Mouse (Mus musculus): ENCODE data around the gene Tacc3. TPM values are rescaled to one million over a fixed set of nuclear protein-coding genes. Genes with fewer than 3 reads are reported as not detected.

Tacc3 gene
- polyA plus RNA-seq, 1 experiment, result 9.1 TPM

DNA sequence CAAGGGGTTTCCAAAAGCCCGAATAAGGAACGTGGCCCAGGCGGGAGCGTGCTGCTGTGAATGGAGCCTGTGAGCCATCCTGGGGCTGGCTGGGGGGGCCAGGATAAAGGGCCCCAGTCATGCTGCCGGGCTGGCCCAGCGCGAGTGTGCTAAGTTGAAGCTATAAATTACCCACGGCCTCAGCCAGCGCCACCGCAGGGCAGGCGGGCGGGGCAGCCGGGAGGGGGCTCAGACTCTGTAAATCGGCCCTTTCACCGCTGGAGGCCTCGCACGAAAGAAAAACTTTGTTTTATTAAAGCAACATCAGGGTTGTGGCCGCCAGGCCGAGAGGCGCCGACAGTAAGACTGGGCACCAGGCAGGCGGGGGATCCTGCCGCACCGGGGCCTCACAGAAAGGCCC lies 34.5 kb downstream of the Tacc3 start:
- DNase-seq (ENCODE audit: extremely low spot score in 1 of 2, low spot score in 1 of 2), result no peak

DNA sequence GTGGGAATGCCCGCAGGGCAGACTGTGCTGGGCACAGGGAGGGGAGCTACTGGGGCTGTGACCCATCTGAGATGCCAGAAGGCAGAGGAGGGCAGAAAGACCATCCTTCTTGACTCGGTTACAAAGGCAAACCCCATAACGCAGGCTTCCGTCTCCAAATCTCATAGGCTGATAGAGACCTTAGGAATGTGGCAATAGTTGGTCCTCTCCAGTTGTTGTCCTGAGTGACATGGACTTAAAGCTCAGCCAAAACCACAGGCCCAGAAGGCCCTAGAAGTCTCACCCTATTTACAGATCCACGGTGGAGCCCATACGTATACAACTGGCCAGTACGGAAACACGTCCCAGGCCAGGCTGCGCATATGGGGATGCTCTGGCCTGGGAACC lies 36.5 kb downstream of the Tacc3 start:
- no peak for DNase-seq (ENCODE audit: extremely low spot score in 1 of 2, low spot score in 1 of 2)

- DNase-seq (ENCODE audit: extremely low spot score in 1 of 2, low spot score in 1 of 2), result peak; percentile 20 to 54
Measured at GRCm38 (mm10) chr5:33694848-33695717, 37.2 kb downstream of the Tacc3 start.

GRCm38 (mm10) chr5:33695718-33696121 lies 37.8 kb downstream of the Tacc3 start:
- no peak for DNase-seq (ENCODE audit: extremely low spot score in 1 of 2, low spot score in 1 of 2)

DNA sequence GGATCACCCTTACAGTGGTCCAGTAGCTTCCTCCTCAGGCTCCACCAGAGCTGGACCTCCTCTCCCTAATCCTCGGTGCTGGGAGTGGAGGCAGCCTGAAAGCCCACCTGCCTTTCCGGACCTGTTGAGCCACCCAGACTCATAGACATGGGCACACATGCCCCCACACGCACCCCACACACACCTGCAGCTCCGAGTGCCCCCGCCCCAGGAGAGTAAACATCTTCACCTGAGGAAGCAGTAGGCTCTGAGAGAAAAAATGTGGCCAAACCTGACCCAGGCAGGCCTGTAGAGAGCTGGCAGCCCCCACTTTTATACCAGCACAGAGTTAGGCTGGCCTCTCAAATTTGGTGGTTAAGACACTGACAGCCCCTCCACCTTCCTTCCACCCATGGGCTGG lies 38.5 kb downstream of the Tacc3 start:
- no peak for DNase-seq (ENCODE audit: extremely low spot score in 1 of 2, low spot score in 1 of 2)

DNA sequence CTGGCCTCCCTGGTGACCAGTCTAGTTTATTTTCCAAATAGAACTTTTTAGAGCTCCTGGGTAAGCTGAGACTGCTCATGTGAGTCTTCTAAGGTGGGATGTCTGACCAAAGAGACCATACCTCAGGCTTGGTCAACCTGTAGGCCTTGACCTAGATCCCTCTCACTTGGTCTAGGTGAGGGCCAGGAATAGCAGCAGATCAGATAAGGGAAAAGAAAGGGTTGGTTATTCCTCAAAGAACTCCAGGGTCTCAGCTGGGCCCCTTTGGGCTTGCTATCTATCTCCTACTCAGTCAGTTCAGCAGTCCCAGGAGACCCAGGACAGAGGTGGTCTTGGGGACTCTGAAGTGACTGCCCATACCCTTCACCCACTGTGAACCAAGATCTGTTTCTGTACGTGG lies 39.6 kb downstream of the Tacc3 start:
- DNase-seq (ENCODE audit: extremely low spot score in 1 of 2, low spot score in 1 of 2), result no peak

- DNase-seq (ENCODE audit: extremely low spot score in 1 of 2, low spot score in 1 of 2), result peak in 1 of 2 experiments; percentile 51
Measured at GRCm38 (mm10) chr5:33697947-33698512, 40.1 kb downstream of the Tacc3 start.

- no peak for DNase-seq (ENCODE audit: extremely low spot score in 1 of 2, low spot score in 1 of 2)
Measured at GRCm38 (mm10) chr5:33698669-33699068, 40.7 kb downstream of the Tacc3 start.

GRCm38 (mm10) chr5:33700010-33700409 lies 42.1 kb downstream of the Tacc3 start:
- DNase-seq (ENCODE audit: extremely low spot score in 1 of 2, low spot score in 1 of 2), result no peak

- no peak for DNase-seq (ENCODE audit: extremely low spot score in 1 of 2, low spot score in 1 of 2)
Measured at GRCm38 (mm10) chr5:33701832-33702231, 43.9 kb downstream of the Tacc3 start.

GRCm38 (mm10) chr5:33703999-33704398 lies 46.1 kb downstream of the Tacc3 start:
- DNase-seq (ENCODE audit: extremely low spot score in 1 of 2, low spot score in 1 of 2), result no peak

GRCm38 (mm10) chr5:33704945-33705611 lies 47.1 kb downstream of the Tacc3 start:
- DNase-seq (ENCODE audit: extremely low spot score in 1 of 2, low spot score in 1 of 2), result peak; percentile 46 to 48

DNA sequence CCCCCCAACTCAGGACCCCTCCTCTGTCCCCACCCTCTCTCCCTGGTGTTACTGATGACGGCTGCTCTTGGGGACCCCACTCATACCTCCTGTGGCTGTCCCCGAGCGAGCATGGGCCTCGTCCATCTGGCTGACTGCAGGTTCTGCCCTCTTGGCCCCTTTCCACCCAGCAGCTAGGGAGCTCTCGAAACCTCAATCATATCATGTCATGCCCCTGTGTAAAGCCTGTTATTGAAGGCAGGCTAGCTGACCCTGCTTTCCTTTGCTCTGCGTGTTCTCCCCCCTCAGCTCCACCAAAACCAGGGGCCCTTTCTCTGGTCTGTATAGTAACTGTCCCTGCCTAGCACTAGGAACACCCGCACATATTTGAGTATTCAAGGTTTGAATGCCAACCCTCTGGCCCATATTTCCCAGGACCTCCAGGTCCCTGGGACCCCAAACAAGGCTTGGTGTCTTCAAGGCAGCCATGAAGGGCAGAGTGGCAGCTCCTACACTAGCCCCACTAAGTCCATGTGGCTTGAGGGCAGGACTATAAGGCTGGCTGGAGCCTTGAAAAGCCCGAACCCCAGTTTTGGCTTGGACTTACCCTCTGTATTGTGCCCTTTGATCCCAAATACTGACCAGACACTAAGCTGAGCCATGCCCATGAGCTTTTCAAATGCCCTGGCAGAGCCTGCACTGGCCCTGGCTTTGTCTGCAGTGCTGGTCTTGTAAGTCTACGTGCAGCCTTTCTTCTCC lies 47.9 kb downstream of the Tacc3 start:
- DNase-seq (ENCODE audit: extremely low spot score in 1 of 2, low spot score in 1 of 2), result no peak

DNA sequence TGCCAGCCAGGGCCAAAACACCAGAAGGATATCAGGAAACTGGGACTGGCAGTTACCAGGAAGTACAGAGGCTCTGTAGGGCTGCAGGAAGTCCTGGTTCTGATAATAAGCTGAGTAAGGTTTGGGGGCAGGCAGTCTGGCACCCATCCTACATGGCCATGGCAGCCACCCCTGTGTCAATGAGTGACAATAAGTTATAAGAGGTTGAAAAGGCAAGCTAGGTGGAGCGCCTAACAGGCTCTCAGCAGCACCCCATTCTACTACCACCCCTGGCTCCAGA lies 48.4 kb downstream of the Tacc3 start:
- DNase-seq (ENCODE audit: extremely low spot score in 1 of 2, low spot score in 1 of 2), result no peak

GRCm38 (mm10) chr5:33707163-33707562 lies 49.2 kb downstream of the Tacc3 start:
- no peak for DNase-seq (ENCODE audit: extremely low spot score in 1 of 2, low spot score in 1 of 2)

GRCm38 (mm10) chr5:33709037-33709436 lies 51.1 kb downstream of the Tacc3 start:
- no peak for DNase-seq (ENCODE audit: extremely low spot score in 1 of 2, low spot score in 1 of 2)

GRCm38 (mm10) chr5:33712550-33712949 lies 54.6 kb downstream of the Tacc3 start:
- no peak for DNase-seq (ENCODE audit: extremely low spot score in 1 of 2, low spot score in 1 of 2)

DNA sequence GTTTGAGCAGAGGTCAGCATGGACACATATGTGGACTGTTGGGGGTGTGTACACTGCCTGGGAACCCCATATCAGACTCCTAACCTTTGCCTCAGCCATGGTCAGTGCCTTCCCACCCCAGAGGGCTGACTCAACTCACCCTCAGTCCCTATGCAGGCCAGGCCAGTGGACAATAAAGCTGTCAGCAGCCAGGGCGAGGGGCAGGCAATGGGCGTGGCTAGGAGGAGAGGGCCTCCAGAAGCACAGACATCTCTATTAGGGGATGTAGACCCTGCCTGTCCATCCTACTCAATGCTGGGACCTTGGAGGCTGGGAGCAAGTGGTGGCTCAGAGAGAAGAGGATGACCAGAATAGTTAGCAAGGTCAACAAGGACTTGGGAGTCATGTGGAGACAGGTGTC lies 57.3 kb downstream of the Tacc3 start:
- DNase-seq (ENCODE audit: extremely low spot score in 1 of 2, low spot score in 1 of 2), result no peak

DNA sequence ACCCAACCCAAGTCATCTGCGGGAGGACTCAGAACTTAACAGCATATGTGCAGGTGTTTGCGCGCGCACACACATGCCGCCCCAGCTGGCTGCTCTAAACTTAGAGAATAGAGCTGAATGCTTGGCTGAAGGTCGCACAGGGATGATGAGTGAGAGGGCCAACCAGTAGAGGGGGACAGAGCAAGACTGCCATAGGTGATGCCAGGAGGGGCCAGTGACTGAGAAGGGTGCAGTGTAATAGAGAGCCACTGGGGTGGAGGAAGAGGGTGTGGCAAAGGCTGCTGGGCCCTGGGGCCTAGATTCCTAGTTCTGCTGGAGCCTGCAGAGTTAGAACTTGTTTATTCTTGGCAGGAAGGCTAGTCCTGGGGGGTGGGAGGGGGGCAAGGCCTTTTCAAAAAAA lies 58.5 kb downstream of the Tacc3 start:
- no peak for DNase-seq (ENCODE audit: extremely low spot score in 1 of 2, low spot score in 1 of 2)

DNA sequence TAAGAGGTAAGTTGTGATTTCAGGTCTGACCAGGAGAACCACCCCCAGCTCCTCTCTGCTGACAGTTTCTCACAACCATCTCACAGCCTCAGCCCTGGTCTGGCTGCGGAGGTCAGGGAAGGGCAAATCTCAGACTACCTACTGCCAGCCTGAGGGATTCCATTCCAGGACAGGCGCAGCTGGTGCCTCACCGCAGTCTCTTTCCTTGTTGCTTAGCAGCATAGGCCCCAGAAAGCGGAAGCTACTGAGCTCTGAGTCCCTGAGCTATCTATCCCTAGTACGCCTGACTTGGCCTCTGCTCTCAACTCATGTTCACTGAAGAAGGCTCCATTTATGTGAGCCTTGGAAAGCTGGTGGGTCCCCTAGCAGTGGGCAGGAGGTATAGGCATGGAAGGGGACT lies 60.5 kb downstream of the Tacc3 start:
- DNase-seq (ENCODE audit: extremely low spot score in 1 of 2, low spot score in 1 of 2), result no peak

DNA sequence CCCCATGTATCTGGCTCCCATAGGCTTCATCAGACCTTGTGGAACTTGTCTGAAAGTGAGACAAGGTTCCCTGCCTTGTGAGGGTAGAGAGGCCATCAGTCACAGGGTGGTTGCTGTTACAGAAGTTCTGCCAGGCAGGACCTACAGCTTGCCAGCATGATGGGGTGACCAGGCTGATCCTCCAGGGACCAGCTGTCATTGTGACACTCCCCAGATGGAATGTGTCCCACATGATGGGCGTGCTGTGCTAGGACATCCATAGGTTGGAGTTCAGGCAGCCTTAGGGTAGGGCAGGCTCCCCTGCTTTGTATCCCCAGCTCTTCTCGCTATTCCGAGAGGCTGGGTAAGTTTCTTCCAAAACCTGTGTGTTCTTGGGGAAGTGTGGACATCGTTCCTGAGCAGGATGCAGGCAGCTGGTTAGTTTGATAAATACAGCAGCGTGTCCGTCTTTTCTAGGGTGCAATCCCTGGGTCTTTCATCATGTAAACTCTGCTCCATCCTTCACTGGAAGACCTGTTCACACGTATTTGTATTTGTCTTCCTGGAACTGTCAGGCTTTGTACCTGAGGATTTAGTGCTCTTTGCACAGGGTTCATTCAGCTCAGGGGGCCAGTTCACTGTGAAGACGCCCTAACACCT lies 63.0 kb downstream of the Tacc3 start:
- no peak for DNase-seq (ENCODE audit: extremely low spot score in 1 of 2, low spot score in 1 of 2)
